Mouse (Mus musculus): ENCODE data around the gene Gcnt2. TPM values are rescaled to one million over a fixed set of nuclear protein-coding genes. Genes with fewer than 3 reads are reported as not detected.

The Gcnt2 gene
- polyA plus RNA-seq, 1 experiment from 2014 or later = 7.9 TPM

- H3K4me2 ChIP-seq = no peak overlapping the region
- ATAC-seq (ENCODE audit: insufficient read depth, low FRiP score, low read depth) = no peak; the same call in 1 of the 2 replicates
- H3K9ac ChIP-seq = no peak overlapping the region
- no peak overlapping the region for H3K4me3 ChIP-seq (replicated peaks)
- H3K9me3 ChIP-seq = no peaks in the 10 kb centered on the region
- H3K27ac ChIP-seq = no peak overlapping the region
- H3K36me3 ChIP-seq = no peaks in the 10 kb centered on the region
- H3K4me1 ChIP-seq = no peaks in the 10 kb centered on the region
- no peaks in the 10 kb centered on the region for H3K27me3 ChIP-seq (replicated peaks)
- WGBS = 73% methylated on average over 13 of the region's 13 CpGs
Observed at GRCm38 (mm10) chr13:40851961-40852360, 7.6 kb upstream of the Gcnt2 start.

DNA sequence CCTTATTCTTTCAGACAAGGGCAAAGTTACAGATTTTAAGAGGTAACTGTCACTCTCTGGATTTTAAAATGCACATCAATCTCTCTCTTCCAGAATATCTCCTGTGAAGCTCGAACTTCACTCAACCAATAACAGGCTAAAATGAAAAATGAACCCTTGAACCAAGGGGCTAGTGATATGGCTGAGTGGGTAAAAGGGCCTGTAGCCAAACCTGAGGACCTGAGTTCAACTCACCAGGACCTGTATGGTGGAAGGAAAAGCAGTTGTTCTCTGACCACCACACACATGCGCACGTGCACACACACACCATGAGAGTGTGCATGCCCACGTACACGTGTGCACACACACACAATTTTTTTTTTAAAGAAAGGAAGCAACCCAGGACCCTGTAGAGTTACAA, 6.8 kb upstream of the Gcnt2 start:
- H3K9ac ChIP-seq = no peak overlapping the region
- 82% methylated on average over 5 of the region's 5 CpGs for WGBS

GRCm38 (mm10) chr13:40853842-40854241, 5.7 kb upstream of the Gcnt2 start:
- 80% methylated on average over 4 of the region's 4 CpGs for WGBS

More for the DNA sequence above, 6.8 kb upstream of the Gcnt2 start:
- Histone ChIP-seq H3K4me1 (no peaks in the 10 kb centered on the region), H3K36me3 (no peaks in the 10 kb centered on the region), H3K27me3 (replicated peaks) (no peaks in the 10 kb centered on the region), H3K4me3 (replicated peaks) (no peak overlapping the region), H3K4me2 (no peak overlapping the region), H3K9me3 (no peaks in the 10 kb centered on the region), H3K27ac (no peak overlapping the region)
- ATAC-seq (ENCODE audit: insufficient read depth, low FRiP score, low read depth) = no peak

GRCm38 (mm10) chr13:40854451-40855058, 5.0 kb upstream of the Gcnt2 start:
- Histone ChIP-seq H3K27ac (peak overlapping the region; percentile 72; the same call in 1 of the 2 replicates), H3K36me3 (no peaks in the 10 kb centered on the region), H3K4me1 (no peaks in the 10 kb centered on the region), H3K9me3 (no peaks in the 10 kb centered on the region), H3K4me3 (replicated peaks) (peak overlapping the region; percentile 44), H3K27me3 (replicated peaks) (no peaks in the 10 kb centered on the region), H3K4me2 (peak overlapping the region; percentile 63), H3K9ac (peak overlapping the region; percentile 11; the same call in 1 of the 2 replicates)
- WGBS = 3% methylated on average over 13 of the region's 13 CpGs
- peak; percentile 87 for ATAC-seq (ENCODE audit: insufficient read depth, low FRiP score, low read depth)

More at GRCm38 (mm10) chr13:40853842-40854241, 5.7 kb upstream of the Gcnt2 start:
- Histone ChIP-seq H3K4me2 (peak overlapping the region; percentile 63), H3K27me3 (replicated peaks) (no peaks in the 10 kb centered on the region), H3K36me3 (no peaks in the 10 kb centered on the region), H3K4me3 (replicated peaks) (peak overlapping the region; percentile 44), H3K27ac (peak overlapping the region; percentile 72; the same call in 1 of the 2 replicates), H3K9ac (no peak overlapping the region), H3K9me3 (no peaks in the 10 kb centered on the region), H3K4me1 (no peaks in the 10 kb centered on the region)
- no peak for ATAC-seq (ENCODE audit: insufficient read depth, low FRiP score, low read depth)

GRCm38 (mm10) chr13:40855266-40855665, 4.3 kb upstream of the Gcnt2 start:
- no peak overlapping the region for H3K9ac ChIP-seq
- WGBS = 75% methylated on average over 6 of the region's 6 CpGs
- no peaks in the 10 kb centered on the region for H3K36me3 ChIP-seq
- H3K9me3 ChIP-seq = no peaks in the 10 kb centered on the region
- H3K4me3 ChIP-seq (replicated peaks) = peak overlapping the region; percentile 44; the same call in 1 of the 2 replicates
- H3K27me3 ChIP-seq (replicated peaks) = no peaks in the 10 kb centered on the region
- no peak for ATAC-seq (ENCODE audit: insufficient read depth, low FRiP score, low read depth)
- H3K4me2 ChIP-seq = peak overlapping the region; percentile 63
- no peak overlapping the region for H3K27ac ChIP-seq
- H3K4me1 ChIP-seq = no peaks in the 10 kb centered on the region

GRCm38 (mm10) chr13:40856786-40857185, 2.8 kb upstream of the Gcnt2 start:
- no peaks in the 10 kb centered on the region for H3K4me1 ChIP-seq
- no peaks in the 10 kb centered on the region for H3K36me3 ChIP-seq
- no peak overlapping the region for H3K4me2 ChIP-seq
- H3K4me3 ChIP-seq (replicated peaks) = no peak overlapping the region
- no peak overlapping the region for H3K27ac ChIP-seq
- ATAC-seq (ENCODE audit: insufficient read depth, low FRiP score, low read depth) = no peak
- no peak overlapping the region for H3K9ac ChIP-seq
- no peaks in the 10 kb centered on the region for H3K9me3 ChIP-seq
- no peaks in the 10 kb centered on the region for H3K27me3 ChIP-seq (replicated peaks)
- WGBS = 79% methylated on average over 8 of the region's 8 CpGs

GRCm38 (mm10) chr13:40857281-40857818, 2.2 kb upstream of the Gcnt2 start:
- no peak for ATAC-seq (ENCODE audit: insufficient read depth, low FRiP score, low read depth)
- H3K9ac ChIP-seq = no peak overlapping the region
- no peaks in the 10 kb centered on the region for H3K36me3 ChIP-seq
- WGBS = 71% methylated on average over 13 of the region's 13 CpGs
- no peaks in the 10 kb centered on the region for H3K27me3 ChIP-seq (replicated peaks)
- H3K4me3 ChIP-seq (replicated peaks) = no peak overlapping the region
- no peaks in the 10 kb centered on the region for H3K4me1 ChIP-seq
- no peak overlapping the region for H3K4me2 ChIP-seq
- H3K9me3 ChIP-seq = no peaks in the 10 kb centered on the region
- no peak overlapping the region for H3K27ac ChIP-seq

DNA sequence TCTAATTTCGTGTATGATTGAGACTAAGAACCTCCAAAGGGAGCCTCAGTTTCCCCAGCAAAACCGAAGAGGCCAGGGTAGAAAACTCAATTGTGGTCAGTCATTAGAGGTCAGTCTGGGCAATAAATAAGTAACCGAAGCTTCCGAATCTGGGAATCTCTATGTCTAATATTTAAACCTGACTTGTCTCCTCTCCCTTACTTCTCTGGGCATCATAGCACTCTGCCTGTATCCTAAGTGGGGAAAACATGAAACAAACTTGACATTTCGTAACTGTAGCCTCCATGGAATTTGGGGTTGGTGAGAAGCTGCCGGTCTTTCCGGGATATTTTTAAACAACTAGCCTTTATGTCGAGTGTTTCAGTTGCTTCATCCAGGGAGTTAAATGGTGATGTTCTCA, 329 bp upstream of the Gcnt2 start:
- Histone ChIP-seq H3K4me2 (peak overlapping the region; percentile 48), H3K4me3 (replicated peaks) (peak overlapping the region; percentile 36; the same call in 1 of the 2 replicates), H3K27me3 (replicated peaks) (no peaks in the 10 kb centered on the region), H3K9me3 (no peaks in the 10 kb centered on the region), H3K4me1 (no peaks in the 10 kb centered on the region), H3K9ac (no peak overlapping the region), H3K27ac (peak overlapping the region; percentile 36; the same call in 1 of the 2 replicates), H3K36me3 (no peaks in the 10 kb centered on the region)
- WGBS = 61% methylated on average over 8 of the region's 8 CpGs
- no peak for ATAC-seq (ENCODE audit: insufficient read depth, low FRiP score, low read depth)

GRCm38 (mm10) chr13:40863006-40863405, 3.5 kb downstream of the Gcnt2 start:
- no peak for ATAC-seq (ENCODE audit: insufficient read depth, low FRiP score, low read depth)
- Histone ChIP-seq H3K27me3 (replicated peaks) (no peaks in the 10 kb centered on the region), H3K4me1 (no peaks in the 10 kb centered on the region), H3K27ac (no peak overlapping the region), H3K36me3 (no peaks in the 10 kb centered on the region), H3K9me3 (no peaks in the 10 kb centered on the region), H3K4me2 (no peak overlapping the region), H3K9ac (no peak overlapping the region), H3K4me3 (replicated peaks) (no peak overlapping the region)
- 86% methylated on average over 9 of the region's 9 CpGs for WGBS

DNA sequence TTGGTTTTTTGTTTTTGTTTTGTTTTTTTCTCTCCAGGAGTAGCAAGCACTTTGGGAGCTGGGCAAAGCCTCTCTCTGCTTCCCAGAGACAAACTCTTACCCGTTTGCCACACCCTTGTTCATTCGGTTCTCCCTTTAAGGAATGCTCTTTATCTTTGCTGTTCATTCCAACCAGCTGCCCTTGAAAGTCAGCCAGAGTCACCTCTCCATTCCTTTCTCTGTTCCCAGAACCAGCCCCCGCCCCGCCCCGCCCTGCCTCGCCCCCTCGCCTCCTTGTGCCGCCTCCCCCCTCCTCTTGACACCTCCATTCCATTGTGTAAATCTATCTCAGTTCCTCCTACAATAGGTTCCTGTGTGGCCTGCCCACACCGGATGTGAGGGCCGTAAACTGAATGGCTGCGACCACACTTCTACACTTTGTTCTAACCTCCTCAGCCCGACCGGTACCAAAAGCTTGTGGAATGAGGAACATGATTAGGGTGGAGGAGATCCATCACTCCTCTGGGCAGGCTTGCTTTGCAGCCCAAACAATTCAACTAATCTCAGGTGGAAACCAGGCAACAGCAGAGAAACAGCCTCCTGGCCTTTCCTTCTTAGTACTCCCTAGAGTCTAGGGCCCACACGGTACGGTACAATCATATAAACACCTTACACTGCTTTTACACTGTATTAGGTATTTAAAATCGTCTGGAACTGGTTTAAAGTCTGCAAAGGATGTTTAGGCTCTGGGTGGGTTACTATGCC, 9.5 kb downstream of the Gcnt2 start:
- H3K4me2 ChIP-seq = peak overlapping the region; percentile 23

DNA sequence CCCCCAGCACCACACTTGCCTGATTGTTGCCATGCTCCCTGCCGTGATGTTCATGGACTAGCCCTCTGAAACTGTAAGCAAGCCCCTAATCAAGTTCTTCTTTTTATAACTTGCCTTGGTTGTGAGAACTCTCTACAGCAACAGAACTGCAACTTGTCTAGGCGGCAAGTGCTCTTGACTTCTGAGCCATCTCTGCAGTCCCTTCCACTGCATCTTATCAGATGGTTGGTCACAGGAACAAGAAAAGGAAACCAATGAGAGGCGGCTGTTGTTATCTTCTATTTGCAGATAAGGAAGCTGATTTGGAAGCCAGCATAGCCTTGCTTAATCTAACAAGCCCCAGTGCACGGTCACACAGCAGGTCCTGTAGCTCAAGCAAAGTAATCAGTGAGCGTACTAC, 14.5 kb downstream of the Gcnt2 start:
- Histone ChIP-seq H3K9ac (no peak overlapping the region), H3K4me1 (0 out of 2 replicates have a peak, but pooled peaks cover 3% of the 10 kb centered on the region), H3K9me3 (no peaks in the 10 kb centered on the region), H3K27me3 (replicated peaks) (no peaks in the 10 kb centered on the region), H3K4me2 (no peak overlapping the region), H3K4me3 (replicated peaks) (no peak overlapping the region), H3K36me3 (no peaks in the 10 kb centered on the region), H3K27ac (no peak overlapping the region)
- 62% methylated on average over 5 of the region's 5 CpGs for whole genome bisulfite sequencing
- no peak for ATAC-seq (ENCODE audit: insufficient read depth, low FRiP score, low read depth)

More for the DNA sequence above, 9.5 kb downstream of the Gcnt2 start:
- Histone ChIP-seq H3K27ac (peak overlapping the region; percentile 82), H3K4me3 (replicated peaks) (no peak overlapping the region), H3K27me3 (replicated peaks) (no peaks in the 10 kb centered on the region), H3K9ac (no peak overlapping the region), H3K36me3 (no peaks in the 10 kb centered on the region), H3K4me1 (0 out of 2 replicates have a peak, but pooled peaks cover 8% of the 10 kb centered on the region), H3K9me3 (no peaks in the 10 kb centered on the region)
- ATAC-seq (ENCODE audit: insufficient read depth, low FRiP score, low read depth) = peak; percentile 76
- WGBS = 16% methylated on average over 16 of the region's 16 CpGs

DNA sequence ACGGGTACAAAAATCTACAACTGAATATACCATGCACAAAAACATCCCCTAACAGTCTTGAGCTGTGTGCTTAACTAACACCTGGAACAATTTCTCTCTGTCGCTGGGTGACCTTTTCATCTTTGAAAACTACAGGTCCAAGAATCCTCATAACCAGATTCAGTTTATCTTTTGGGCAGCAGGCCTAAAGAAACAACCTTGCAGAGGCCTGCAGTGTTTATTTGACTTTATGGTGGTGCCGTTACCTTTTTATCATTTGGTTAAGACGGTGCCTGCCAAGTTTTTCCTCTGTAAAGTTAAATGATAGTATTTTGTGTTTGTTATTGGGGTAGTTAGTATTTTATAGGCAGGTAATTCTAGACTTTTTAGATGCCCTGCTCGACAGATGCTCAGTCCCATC, 15.9 kb downstream of the Gcnt2 start:
- Histone ChIP-seq H3K9me3 (no peaks in the 10 kb centered on the region), H3K4me2 (no peak overlapping the region), H3K27me3 (replicated peaks) (no peaks in the 10 kb centered on the region), H3K4me3 (replicated peaks) (no peak overlapping the region), H3K36me3 (no peaks in the 10 kb centered on the region), H3K27ac (no peak overlapping the region), H3K9ac (no peak overlapping the region), H3K4me1 (0 out of 2 replicates have a peak, but pooled peaks cover 3% of the 10 kb centered on the region)
- 46% methylated on average over 5 of the region's 5 CpGs for WGBS
- no peak for ATAC-seq (ENCODE audit: insufficient read depth, low FRiP score, low read depth)

Measured in stomach, embryonic 15.5 days (tissue).